Mouse (Mus musculus) lung, adult 2 months (tissue): Measurements from ENCODE around the gene Tmem237.

Experiments used
- CTCF ChIP-seq: fragments of 200-500 bp; IDR thresholded peaks from 2 replicates; pipeline ENCODE4 v1.5.1; 2011; ENCODE audit warnings: mild to moderate bottlenecking, low read length, control low read depth; ENCODE audit not compliant: insufficient read depth
- POLR2A ChIP-seq: fragments of 200-500 bp; IDR thresholded peaks from 2 replicates; pipeline ENCODE4 v1.6.1; 2011; ENCODE audit warnings: low read depth, mild to moderate bottlenecking, control low read depth, low read length, borderline replicate concordance; ENCODE audit errors: extremely low read depth

DNA sequence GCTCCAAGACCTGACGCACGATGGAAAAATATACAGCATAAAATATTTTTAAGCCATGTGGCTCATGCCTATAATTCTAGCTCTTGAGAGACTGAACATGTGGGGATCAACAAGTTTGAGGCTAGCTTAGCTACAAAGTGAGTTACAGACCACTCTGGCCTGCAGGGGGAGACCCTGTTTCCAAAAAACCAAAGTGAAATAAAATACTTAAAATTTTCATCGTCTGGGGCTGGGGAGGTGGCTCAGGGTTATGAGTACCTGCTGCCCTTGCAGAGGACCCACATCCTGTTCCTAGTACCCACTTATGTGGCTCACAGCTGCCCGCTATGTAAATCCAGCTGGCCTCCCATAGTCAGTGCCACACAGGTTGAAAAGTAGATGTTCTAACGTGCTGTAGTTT is 30.3 kb upstream of the Tmem237 start:
- TF ChIP-seq POLR2A (no peak), CTCF (no peak)
